Mouse (Mus musculus) MEL (cell line): Measurements from ENCODE around the gene Cadm4.

Experiments used
- CTCF ChIP-seq, 3 experiments: IDR thresholded peaks in 2 of 3; conservative IDR thresholded peaks in 1 of 3; 2 replicates each; pipeline ENCODE4 v1.5.1; 2011 to 2012; ENCODE audit warnings: low read length in 3 of 3, low read depth in 2 of 3, mild to moderate bottlenecking in 2 of 3, improper control_type of control experiment in 1 of 3, inconsistent platforms in 1 of 3, mixed read lengths in 1 of 3, moderate library complexity in 1 of 3; ENCODE audit not compliant: control insufficient read depth in 1 of 3, insufficient read depth in 1 of 3, poor library complexity in 1 of 3, severe bottlenecking in 1 of 3
- MAX ChIP-seq: IDR thresholded peaks from 2 replicates; pipeline ENCODE4 v1.6.1; 2011; ENCODE audit warnings: low read length, improper control_type of control experiment
- NRF1 ChIP-seq: IDR thresholded peaks from 2 replicates; pipeline ENCODE4 v1.6.1; 2014; ENCODE audit warnings: low read depth, mild to moderate bottlenecking, inconsistent platforms, low read length, improper control_type of control experiment, moderate library complexity; ENCODE audit not compliant: poor library complexity, insufficient read depth, severe bottlenecking
- ZMIZ1 ChIP-seq: IDR thresholded peaks from 2 replicates; pipeline ENCODE4 v1.6.1; 2012; ENCODE audit warnings: low read depth, mild to moderate bottlenecking, inconsistent platforms, low read length, improper control_type of control experiment, moderate library complexity

GRCm38 (mm10) chr7:24522805-24523204 lies 41.0 kb downstream of the Cadm4 start:
- TF ChIP-seq ZMIZ1 (no peak), NRF1 (no peak), MAX (no peak), CTCF (IDR thresholded peaks at IDR 0.05 in 2 of 3, conservative IDR thresholded peaks at IDR 0.05 in 1 of 3; ENCODE audit: control insufficient read depth in 1 of 3, insufficient read depth in 1 of 3, low read depth in 2 of 3, low read length in 3 of 3, poor library complexity in 1 of 3, severe bottlenecking in 1 of 3) (no peak)
